Mouse (Mus musculus) kidney, adult 11 months (tissue): Measurements from ENCODE around the gene Gm49373.
"Not testable (repeated sequence)": the region's sequence is repeated elsewhere in the genome, so short reads cannot be mapped to it uniquely, and the experiment has no call there.

Experiments used
- DNase-seq: peaks from one replicate; pipeline ENCODE4 v3.0.0; 2022

Gm49373 gene

GRCm38 (mm10) chr9:21067006-21067684, 5.8 kb downstream of the Gm49373 start, which contains the start of gene Zglp1:
TSS of gene Zglp1 (minus strand) at chr9:21067093.
- no peak for DNase-seq

- DNase-seq: no peak
Observed at GRCm38 (mm10) chr9:21062928-21063327, 10.0 kb downstream of the Gm49373 start.

GRCm38 (mm10) chr9:21051578-21051977, 21.3 kb downstream of the Gm49373 start:
- DNase-seq: no peak

GRCm38 (mm10) chr9:21045235-21045634, 27.7 kb downstream of the Gm49373 start:
- DNase-seq: no peak

- not testable (repeated sequence) for DNase-seq
Observed at GRCm38 (mm10) chr9:21044785-21045184, 28.1 kb downstream of the Gm49373 start.

GRCm38 (mm10) chr9:21043563-21043962, 29.3 kb downstream of the Gm49373 start:
- no peak for DNase-seq

- no peak for DNase-seq
Observed at GRCm38 (mm10) chr9:21041308-21041707, 31.6 kb downstream of the Gm49373 start.

- no peak for DNase-seq
Observed at GRCm38 (mm10) chr9:21039779-21040178, 33.1 kb downstream of the Gm49373 start.

GRCm38 (mm10) chr9:21037481-21037891, 35.4 kb downstream of the Gm49373 start:
- DNase-seq: no peak

- no peak for DNase-seq
Observed at GRCm38 (mm10) chr9:21036666-21037065, 36.2 kb downstream of the Gm49373 start.

GRCm38 (mm10) chr9:21036161-21036560, 36.7 kb downstream of the Gm49373 start:
- DNase-seq: no peak

- no peak for DNase-seq
Observed at GRCm38 (mm10) chr9:21035586-21035985, 37.3 kb downstream of the Gm49373 start.

- no peak for DNase-seq
Observed at GRCm38 (mm10) chr9:21034481-21035085, 38.3 kb downstream of the Gm49373 start.

- DNase-seq: peak; percentile 89
Observed at GRCm38 (mm10) chr9:21033136-21033535, 39.8 kb downstream of the Gm49373 start.

- DNase-seq: no peak
Observed at GRCm38 (mm10) chr9:21032491-21032890, 40.4 kb downstream of the Gm49373 start.

GRCm38 (mm10) chr9:21031896-21032351, 41.0 kb downstream of the Gm49373 start, which contains the start of gene Icam5:
TSS of gene Icam5 (plus strand) at chr9:21032073.
- no peak for DNase-seq

GRCm38 (mm10) chr9:21031251-21031895, 41.5 kb downstream of the Gm49373 start:
- DNase-seq: no peak

GRCm38 (mm10) chr9:21030781-21031250, 42.1 kb downstream of the Gm49373 start:
- DNase-seq: peak; percentile 92

- DNase-seq: no peak
Observed at GRCm38 (mm10) chr9:21030055-21030600, 42.8 kb downstream of the Gm49373 start.

- DNase-seq: peak; percentile 84
Observed at GRCm38 (mm10) chr9:21029291-21030054, 43.4 kb downstream of the Gm49373 start, which contains the start of gene Icam4. TSS of gene Icam4 (plus strand) at chr9:21029373.

GRCm38 (mm10) chr9:21028560-21029110, 44.3 kb downstream of the Gm49373 start:
- DNase-seq: no peak

- DNase-seq: no peak
Observed at GRCm38 (mm10) chr9:21027774-21028290, 45.1 kb downstream of the Gm49373 start.
